Mouse (Mus musculus): Measurements from ENCODE around the gene Dgkz. TPM values are rescaled to one million over a fixed set of nuclear protein-coding genes. Genes with fewer than 3 reads are reported as not detected.
A peak's percentile ranks its signal among the peaks of the same experiment; 100 is the strongest.

Dgkz gene
- polyA plus RNA-seq, 1 experiment, result 295 TPM

- Histone ChIP-seq H3K27ac (ENCODE audit: insufficient read depth, low read depth, low read length) (peak overlapping the region; percentile 44; the same call in 1 of the 2 replicates), H3K4me1 (ENCODE audit: control insufficient read depth, insufficient read depth, insufficient read length, low read length) (peaks cover 49% of the 10 kb centered on the region)
- 8% methylated on average over 5 of the region's 5 CpGs for WGBS
Observed at GRCm38 (mm10) chr2:91953825-91954224, 21.8 kb downstream of the Dgkz start.

DNA sequence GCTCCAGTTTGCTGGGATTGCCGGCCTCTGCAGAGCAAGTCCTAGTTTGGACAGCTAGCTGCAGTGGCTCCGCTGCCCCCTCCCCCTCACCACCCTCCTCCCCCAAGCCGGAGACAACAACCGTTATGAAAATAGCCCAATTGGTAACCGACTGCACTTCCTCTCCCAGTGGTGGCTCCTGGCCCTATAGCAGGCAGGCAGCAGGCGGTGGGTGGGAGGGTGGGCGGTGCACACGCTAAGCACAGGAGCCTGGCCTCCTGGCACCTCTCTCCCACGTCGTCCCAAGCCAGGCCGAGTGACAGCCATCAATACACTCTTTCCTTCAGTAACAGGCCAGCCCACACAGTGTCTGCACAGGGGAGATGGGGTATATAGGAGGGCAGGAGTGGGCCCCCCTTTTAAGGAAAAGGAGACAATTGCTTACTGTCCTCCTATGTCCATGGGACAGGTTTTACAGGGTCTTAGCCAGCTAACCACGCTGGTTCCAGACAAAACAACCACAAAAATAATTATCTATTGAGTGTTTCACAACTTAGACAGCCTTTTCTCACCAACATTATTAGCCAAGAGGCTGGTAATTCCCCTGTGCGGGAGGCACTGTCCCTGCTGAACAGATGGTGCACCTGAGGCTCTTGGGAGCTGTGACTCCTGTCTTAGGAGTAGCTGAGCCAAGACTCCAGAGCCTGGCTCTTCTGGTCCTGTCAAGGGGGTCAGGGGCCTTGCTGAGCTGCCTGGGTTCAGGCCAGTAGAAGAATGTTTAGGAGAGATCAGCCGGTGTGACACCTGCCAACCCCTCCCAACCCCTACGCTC lies 25.2 kb downstream of the Dgkz start:
- WGBS, result 14% methylated on average over 15 of the region's 15 CpGs
- Histone ChIP-seq H3K4me3 (ENCODE audit: low read depth, low read length) (peak overlapping the region; percentile 47), H3K27me3 (ENCODE audit: control insufficient read depth, insufficient read depth, low read length) (no peaks in the 10 kb centered on the region), H3K36me3 (ENCODE audit: control insufficient read depth, insufficient read depth, low read length) (peaks cover 3% of the 10 kb centered on the region; the same call in 1 of the 2 replicates), H3K27ac (ENCODE audit: insufficient read depth, low read depth, low read length) (peak overlapping the region; percentile 50), H3K4me1 (ENCODE audit: control insufficient read depth, insufficient read depth, insufficient read length, low read length) (peaks cover 47% of the 10 kb centered on the region)
- TF ChIP-seq POLR2A (IDR thresholded peaks at IDR 0.05; ENCODE audit: low read depth, low read length), result no peak

More at GRCm38 (mm10) chr2:91953825-91954224, 21.8 kb downstream of the Dgkz start:
- H3K27me3 ChIP-seq (ENCODE audit: control insufficient read depth, insufficient read depth, low read length), result no peaks in the 10 kb centered on the region
- no peak overlapping the region for H3K4me3 ChIP-seq (ENCODE audit: low read depth, low read length)
- TF ChIP-seq CTCF (IDR thresholded peaks at IDR 0.05; ENCODE audit: extremely low read depth, insufficient read length, insufficient replicate concordance, low read depth, low read length) (no peak), POLR2A (IDR thresholded peaks at IDR 0.05; ENCODE audit: low read depth, low read length) (no peak)
- H3K36me3 ChIP-seq (ENCODE audit: control insufficient read depth, insufficient read depth, low read length), result peaks cover 2% of the 10 kb centered on the region; the same call in 1 of the 2 replicates

- H3K4me3 ChIP-seq (ENCODE audit: low read depth, low read length), result peak overlapping the region; percentile 47
- WGBS, result 21% methylated on average over 17 of the region's 17 CpGs
- no peaks in the 10 kb centered on the region for H3K27me3 ChIP-seq (ENCODE audit: control insufficient read depth, insufficient read depth, low read length)
- peak overlapping the region; percentile 50 for H3K27ac ChIP-seq (ENCODE audit: insufficient read depth, low read depth, low read length)
- TF ChIP-seq POLR2A (IDR thresholded peaks at IDR 0.05; ENCODE audit: low read depth, low read length), result no peak
- no peak for TF ChIP-seq CTCF (IDR thresholded peaks at IDR 0.05; ENCODE audit: extremely low read depth, insufficient read length, insufficient replicate concordance, low read depth, low read length)
- peaks cover 8% of the 10 kb centered on the region; the same call in 1 of the 2 replicates for H3K36me3 ChIP-seq (ENCODE audit: control insufficient read depth, insufficient read depth, low read length)
- peaks cover 44% of the 10 kb centered on the region for H3K4me1 ChIP-seq (ENCODE audit: control insufficient read depth, insufficient read depth, insufficient read length, low read length)
Observed at GRCm38 (mm10) chr2:91949411-91950274, 26.0 kb downstream of the Dgkz start.

- Histone ChIP-seq H3K27me3 (ENCODE audit: control insufficient read depth, insufficient read depth, low read length) (no peaks in the 10 kb centered on the region), H3K4me1 (ENCODE audit: control insufficient read depth, insufficient read depth, insufficient read length, low read length) (peaks cover 40% of the 10 kb centered on the region), H3K36me3 (ENCODE audit: control insufficient read depth, insufficient read depth, low read length) (0 out of 2 replicates have a peak, but pooled peaks cover 7% of the 10 kb centered on the region), H3K4me3 (ENCODE audit: low read depth, low read length) (no peak overlapping the region), H3K27ac (ENCODE audit: insufficient read depth, low read depth, low read length) (peak overlapping the region; percentile 56)
- TF ChIP-seq CTCF (IDR thresholded peaks at IDR 0.05; ENCODE audit: extremely low read depth, insufficient read length, insufficient replicate concordance, low read depth, low read length) (no peak), POLR2A (IDR thresholded peaks at IDR 0.05; ENCODE audit: low read depth, low read length) (no peak)
- 17% methylated on average over 3 of the region's 3 CpGs for WGBS
Observed at GRCm38 (mm10) chr2:91948792-91949241, 26.8 kb downstream of the Dgkz start.

GRCm38 (mm10) chr2:91948151-91948509 lies 27.5 kb downstream of the Dgkz start:
- WGBS, result 30% methylated on average over 6 of the region's 6 CpGs
- no peak for TF ChIP-seq POLR2A (IDR thresholded peaks at IDR 0.05; ENCODE audit: low read depth, low read length)
- no peak for TF ChIP-seq CTCF (IDR thresholded peaks at IDR 0.05; ENCODE audit: extremely low read depth, insufficient read length, insufficient replicate concordance, low read depth, low read length)
- H3K27me3 ChIP-seq (ENCODE audit: control insufficient read depth, insufficient read depth, low read length), result no peaks in the 10 kb centered on the region
- H3K27ac ChIP-seq (ENCODE audit: insufficient read depth, low read depth, low read length), result peak overlapping the region; percentile 56
- peaks cover 12% of the 10 kb centered on the region for H3K36me3 ChIP-seq (ENCODE audit: control insufficient read depth, insufficient read depth, low read length)
- H3K4me1 ChIP-seq (ENCODE audit: control insufficient read depth, insufficient read depth, insufficient read length, low read length), result peaks cover 37% of the 10 kb centered on the region
- H3K4me3 ChIP-seq (ENCODE audit: low read depth, low read length), result peak overlapping the region; percentile 10; the same call in 1 of the 2 replicates

GRCm38 (mm10) chr2:91947397-91948150 lies 28.1 kb downstream of the Dgkz start:
- 32% methylated on average over 11 of the region's 11 CpGs for WGBS
- no peaks in the 10 kb centered on the region for H3K27me3 ChIP-seq (ENCODE audit: control insufficient read depth, insufficient read depth, low read length)
- H3K4me1 ChIP-seq (ENCODE audit: control insufficient read depth, insufficient read depth, insufficient read length, low read length), result peaks cover 37% of the 10 kb centered on the region
- peak overlapping the region; percentile 56 for H3K27ac ChIP-seq (ENCODE audit: insufficient read depth, low read depth, low read length)
- no peak for TF ChIP-seq CTCF (IDR thresholded peaks at IDR 0.05; ENCODE audit: extremely low read depth, insufficient read length, insufficient replicate concordance, low read depth, low read length)
- TF ChIP-seq POLR2A (IDR thresholded peaks at IDR 0.05; ENCODE audit: low read depth, low read length), result no peak
- peaks cover 12% of the 10 kb centered on the region for H3K36me3 ChIP-seq (ENCODE audit: control insufficient read depth, insufficient read depth, low read length)
- H3K4me3 ChIP-seq (ENCODE audit: low read depth, low read length), result peak overlapping the region; percentile 10; the same call in 1 of the 2 replicates

Data from small intestine, adult 2 months (tissue).